Mouse (Mus musculus): ENCODE results near the gene Epb41l5. TPM values are rescaled to one million over a fixed set of nuclear protein-coding genes. Genes with fewer than 3 reads are reported as not detected.

Gene Epb41l5
- polyA plus RNA-seq, 2 experiments, result 6.1 to 12.1 TPM

DNA sequence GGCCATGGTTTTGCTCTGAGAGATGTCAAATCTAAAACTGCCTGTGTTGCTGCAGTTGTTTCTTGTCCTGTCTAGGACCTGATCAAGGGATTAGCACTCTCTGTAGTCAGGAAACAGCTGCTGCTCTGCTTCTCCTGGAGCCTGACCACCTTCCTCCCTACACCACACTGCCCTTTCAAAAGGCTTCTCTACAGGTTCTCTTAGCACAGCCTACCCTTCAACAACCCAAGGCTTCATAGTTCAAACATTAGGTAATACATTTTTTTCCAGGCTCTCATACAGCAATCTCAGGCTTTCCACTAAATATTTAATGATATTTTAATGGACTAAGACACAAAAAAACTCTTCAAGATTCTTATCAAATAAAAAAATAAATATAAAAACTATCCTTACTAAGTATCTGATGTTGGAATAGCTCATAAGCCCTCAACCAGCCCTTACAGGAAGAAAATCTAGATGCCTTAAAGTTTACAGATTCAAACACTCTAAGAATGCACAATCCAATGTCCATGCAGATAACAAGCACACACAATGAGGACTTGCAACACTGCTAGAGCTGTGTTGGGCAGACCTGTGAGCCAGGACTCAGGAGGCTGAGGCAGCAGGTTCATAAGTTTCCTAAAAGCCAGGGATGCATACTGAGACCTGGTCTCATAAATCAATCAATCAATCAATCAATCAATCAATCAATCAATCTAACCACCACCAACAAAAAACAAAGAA, 7.5 kb downstream of the Epb41l5 start:
- Histone ChIP-seq H3K4me1 (ENCODE audit: control insufficient read depth, insufficient read depth, low read length) (no peaks in the 10 kb centered on the region), H3K9me3 (ENCODE audit: control insufficient read depth, low read length) (no peaks in the 10 kb centered on the region), H3K36me3 (ENCODE audit: control insufficient read depth, insufficient read depth, low read length) (0 out of 2 replicates have a peak, but pooled peaks cover 2% of the 10 kb centered on the region), H3K27ac (replicated peaks; ENCODE audit: low read depth, low read length) (no peak overlapping the region), H3K27me3 (ENCODE audit: control insufficient read depth, insufficient read depth, low read length) (no peaks in the 10 kb centered on the region), H3K4me2 (replicated peaks; ENCODE audit: low read depth, low read length, severe bottlenecking) (no peak overlapping the region), H3K4me3 (replicated peaks; ENCODE audit: low read length) (no peak overlapping the region), H3K9ac (ENCODE audit: low read depth, low read length, severe bottlenecking) (no peak overlapping the region)
- DNase-seq (ENCODE audit: low spot score), result no peak
- no peak for ATAC-seq (ENCODE audit: low FRiP score, low read depth)
- TF ChIP-seq POLR2A (IDR thresholded peaks at IDR 0.05; ENCODE audit: borderline replicate concordance, extremely low read depth, insufficient read depth, insufficient read length), result no peak

DNA sequence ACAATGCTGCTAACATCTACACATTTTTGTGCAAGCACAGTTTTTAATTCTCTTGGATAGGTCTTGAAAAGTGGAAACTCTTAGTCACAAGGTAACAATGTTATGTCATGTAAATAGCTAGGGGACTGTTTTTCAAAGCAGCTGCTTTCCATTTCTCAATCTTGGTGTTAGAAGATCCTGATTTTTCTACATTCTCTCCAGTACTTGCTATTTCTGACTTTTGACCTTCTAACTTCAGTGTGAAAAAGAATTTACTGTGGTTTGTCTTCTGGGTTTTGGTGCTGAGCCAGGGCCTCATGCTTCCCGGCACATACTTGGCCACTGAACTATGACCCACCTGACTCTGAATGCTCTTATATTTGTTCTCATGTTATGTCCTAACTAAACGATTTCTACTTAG, 8.8 kb downstream of the Epb41l5 start:
- 80% methylated on average over 2 of the region's 2 CpGs for WGBS
- no peaks in the 10 kb centered on the region for H3K27me3 ChIP-seq (ENCODE audit: control insufficient read depth, insufficient read depth, low read length)
- TF ChIP-seq POLR2A (IDR thresholded peaks at IDR 0.05; ENCODE audit: borderline replicate concordance, extremely low read depth, insufficient read depth, insufficient read length), result no peak
- no peak for ATAC-seq (ENCODE audit: low FRiP score, low read depth)
- no peaks in the 10 kb centered on the region for H3K4me1 ChIP-seq (ENCODE audit: control insufficient read depth, insufficient read depth, low read length)
- H3K36me3 ChIP-seq (ENCODE audit: control insufficient read depth, insufficient read depth, low read length), result 0 out of 2 replicates have a peak, but pooled peaks cover 2% of the 10 kb centered on the region
- H3K9ac ChIP-seq (ENCODE audit: low read depth, low read length, severe bottlenecking), result no peak overlapping the region
- no peaks in the 10 kb centered on the region for H3K9me3 ChIP-seq (ENCODE audit: control insufficient read depth, low read length)
- no peak overlapping the region for H3K4me2 ChIP-seq (replicated peaks; ENCODE audit: low read depth, low read length, severe bottlenecking)
- DNase-seq (ENCODE audit: low spot score), result no peak
- H3K4me3 ChIP-seq (replicated peaks; ENCODE audit: low read length), result no peak overlapping the region
- no peak overlapping the region for H3K27ac ChIP-seq (replicated peaks; ENCODE audit: low read depth, low read length)

DNA sequence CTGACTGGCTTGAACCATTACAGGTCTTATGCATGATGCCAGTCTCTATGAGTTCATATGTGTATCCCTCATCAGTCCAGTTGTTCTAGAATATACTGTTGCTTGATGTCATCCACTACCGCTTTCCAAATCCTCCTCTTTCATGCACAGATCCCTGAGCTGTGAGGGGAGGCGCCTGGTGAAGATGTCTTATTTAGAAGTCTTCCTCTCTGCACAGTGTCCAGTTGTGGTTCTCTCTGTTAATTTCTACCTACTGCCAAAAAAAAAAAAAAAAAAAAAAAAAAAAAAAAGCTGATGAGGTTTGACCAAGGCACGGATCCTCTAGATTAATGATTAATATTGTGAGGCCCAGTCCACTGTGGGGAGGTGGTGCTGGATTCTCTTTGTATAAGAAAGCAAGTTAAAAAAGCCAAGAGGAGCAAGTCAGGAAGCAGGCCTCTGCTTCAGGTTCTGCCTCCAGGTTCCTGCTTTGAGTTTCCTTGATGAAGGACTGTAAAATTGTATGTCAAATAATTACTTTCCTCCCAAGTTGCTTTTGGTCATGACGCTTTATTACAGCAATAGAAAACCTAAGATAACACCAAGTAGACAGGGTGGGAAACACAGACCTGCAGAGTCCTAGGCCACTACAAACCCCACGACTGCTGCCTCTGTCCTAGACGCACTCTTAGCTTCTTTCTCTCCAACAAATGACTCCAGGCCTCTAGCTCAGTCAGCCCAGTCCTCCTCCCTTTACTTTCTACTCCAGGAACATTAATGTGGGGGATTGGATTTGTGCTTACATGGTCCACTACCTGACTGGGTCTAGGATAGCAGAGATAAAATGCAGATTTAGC, 11.4 kb downstream of the Epb41l5 start:
- no peak overlapping the region for H3K9ac ChIP-seq (ENCODE audit: low read depth, low read length, severe bottlenecking)
- H3K9me3 ChIP-seq (ENCODE audit: control insufficient read depth, low read length), result no peaks in the 10 kb centered on the region
- no peak overlapping the region for H3K4me2 ChIP-seq (replicated peaks; ENCODE audit: low read depth, low read length, severe bottlenecking)
- no peaks in the 10 kb centered on the region for H3K4me1 ChIP-seq (ENCODE audit: control insufficient read depth, insufficient read depth, low read length)
- DNase-seq (ENCODE audit: low spot score) (no peak), ATAC-seq (ENCODE audit: low FRiP score, low read depth) (no peak)
- WGBS, result 82% methylated on average over 6 of the region's 6 CpGs
- no peaks in the 10 kb centered on the region for H3K27me3 ChIP-seq (ENCODE audit: control insufficient read depth, insufficient read depth, low read length)
- H3K36me3 ChIP-seq (ENCODE audit: control insufficient read depth, insufficient read depth, low read length), result 0 out of 2 replicates have a peak, but pooled peaks cover 2% of the 10 kb centered on the region
- H3K27ac ChIP-seq (replicated peaks; ENCODE audit: low read depth, low read length), result no peak overlapping the region
- H3K4me3 ChIP-seq (replicated peaks; ENCODE audit: low read length), result no peak overlapping the region
- no peak for TF ChIP-seq POLR2A (IDR thresholded peaks at IDR 0.05; ENCODE audit: borderline replicate concordance, extremely low read depth, insufficient read depth, insufficient read length)

DNA sequence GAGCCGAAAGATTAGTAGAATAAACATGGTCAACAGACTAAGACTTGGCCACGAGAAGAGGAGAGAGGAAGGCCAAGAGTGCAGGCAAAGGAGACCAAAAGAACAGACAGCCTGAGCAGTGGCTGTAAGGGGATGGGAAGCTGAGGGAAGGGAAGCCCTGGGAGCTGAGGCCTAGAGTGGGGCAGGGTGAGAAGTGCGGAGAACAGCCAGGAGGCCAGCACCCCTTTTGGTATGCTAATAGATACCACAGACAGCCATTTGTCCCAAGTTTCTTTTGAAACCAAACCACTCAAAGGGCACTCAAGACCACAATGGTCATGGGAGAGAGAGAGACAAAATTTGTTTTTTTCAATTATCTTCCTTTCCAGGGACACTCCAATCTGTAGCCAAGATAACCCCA, 14.1 kb downstream of the Epb41l5 start:
- H3K4me2 ChIP-seq (replicated peaks; ENCODE audit: low read depth, low read length, severe bottlenecking), result no peak overlapping the region
- H3K36me3 ChIP-seq (ENCODE audit: control insufficient read depth, insufficient read depth, low read length), result 0 out of 2 replicates have a peak, but pooled peaks cover 2% of the 10 kb centered on the region
- H3K9ac ChIP-seq (ENCODE audit: low read depth, low read length, severe bottlenecking), result no peak overlapping the region
- 51% methylated on average over 3 of the region's 3 CpGs for WGBS
- no peaks in the 10 kb centered on the region for H3K9me3 ChIP-seq (ENCODE audit: control insufficient read depth, low read length)
- no peak for TF ChIP-seq POLR2A (IDR thresholded peaks at IDR 0.05; ENCODE audit: borderline replicate concordance, extremely low read depth, insufficient read depth, insufficient read length)
- DNase-seq (ENCODE audit: low spot score) (no peak), ATAC-seq (ENCODE audit: low FRiP score, low read depth) (no peak)
- no peaks in the 10 kb centered on the region for H3K4me1 ChIP-seq (ENCODE audit: control insufficient read depth, insufficient read depth, low read length)
- H3K27me3 ChIP-seq (ENCODE audit: control insufficient read depth, insufficient read depth, low read length), result no peaks in the 10 kb centered on the region
- H3K4me3 ChIP-seq (replicated peaks; ENCODE audit: low read length), result no peak overlapping the region
- H3K27ac ChIP-seq (replicated peaks; ENCODE audit: low read depth, low read length), result no peak overlapping the region

GRCm38 (mm10) chr1:119630428-119630827, 18.4 kb downstream of the Epb41l5 start:
- WGBS, result 80% methylated on average over 1 of the region's 1 CpGs
- Histone ChIP-seq H3K27me3 (ENCODE audit: control insufficient read depth, insufficient read depth, low read length) (no peaks in the 10 kb centered on the region), H3K36me3 (ENCODE audit: control insufficient read depth, insufficient read depth, low read length) (no peaks in the 10 kb centered on the region), H3K4me2 (replicated peaks; ENCODE audit: low read depth, low read length, severe bottlenecking) (no peak overlapping the region), H3K9ac (ENCODE audit: low read depth, low read length, severe bottlenecking) (no peak overlapping the region), H3K9me3 (ENCODE audit: control insufficient read depth, low read length) (no peaks in the 10 kb centered on the region), H3K27ac (replicated peaks; ENCODE audit: low read depth, low read length) (no peak overlapping the region), H3K4me3 (replicated peaks; ENCODE audit: low read length) (no peak overlapping the region), H3K4me1 (ENCODE audit: control insufficient read depth, insufficient read depth, low read length) (no peaks in the 10 kb centered on the region)
- ATAC-seq (ENCODE audit: low FRiP score, low read depth) (no peak), DNase-seq (ENCODE audit: low spot score) (no peak)
- no peak for TF ChIP-seq POLR2A (IDR thresholded peaks at IDR 0.05; ENCODE audit: borderline replicate concordance, extremely low read depth, insufficient read depth, insufficient read length)

Measured in limb, embryonic 14.5 days (tissue).